Mouse (Mus musculus) kidney, embryonic 16.5 days (tissue): ENCODE measurements around the gene Coq8a. TPM values are rescaled to one million over a fixed set of nuclear protein-coding genes. Genes with fewer than 3 reads are reported as not detected.

ENCODE experiments used
- ATAC-seq: fragments of 200-750 bp; cut with Nextera tagmentation; 2 replicates; pipeline ENCODE4 v1.8.0; 2017; ENCODE audit warnings: moderate TSS enrichment; ENCODE audit not compliant: low FRiP score, low TSS enrichment
- H3K27ac ChIP-seq: fragments of 300-500 bp; sonication (generic); 2 replicates; pipeline ENCODE4 v1.5.1; 2014; ENCODE audit warnings: low read length
- H3K27me3 ChIP-seq: fragments of 300-500 bp; sonication (generic); 2 replicates; pipeline ENCODE4 v1.6.1; 2014; ENCODE audit warnings: low read length, control low read depth, mixed read lengths; ENCODE audit not compliant: insufficient read depth
- H3K36me3 ChIP-seq: fragments of 300-500 bp; sonication (generic); 2 replicates; pipeline ENCODE4 v1.6.1; 2014; ENCODE audit warnings: low read length, control low read depth, mixed read lengths; ENCODE audit not compliant: insufficient read depth
- H3K4me1 ChIP-seq: fragments of 300-500 bp; sonication (generic); 2 replicates; pipeline ENCODE4 v1.6.1; 2014; ENCODE audit warnings: low read length, control low read depth, mixed read lengths; ENCODE audit not compliant: insufficient read depth
- H3K4me2 ChIP-seq: fragments of 300-500 bp; sonication (generic); replicated peaks from 2 replicates; pipeline ENCODE4 v1.6.1; 2014; ENCODE audit warnings: low read depth, low read length
- H3K4me3 ChIP-seq: fragments of 300-500 bp; sonication (generic); 2 replicates; pipeline ENCODE4 v1.5.1; 2014; ENCODE audit warnings: mild to moderate bottlenecking, low read length
- H3K9ac ChIP-seq: fragments of 300-500 bp; sonication (generic); replicated peaks from 2 replicates; pipeline ENCODE4 v1.6.1; 2014; ENCODE audit warnings: low read length
- H3K9me3 ChIP-seq: fragments of 300-500 bp; sonication (generic); 2 replicates; pipeline ENCODE4 v1.6.1; 2016; ENCODE audit warnings: low read length, control low read depth
- WGBS: fragments of 180-500 bp; shearing (Covaris S2); extraction: QIAGEN DNeasy Blood & Tissue Kit; methylation state at CpG from one replicate; pipeline ENCODE4 v1.1.7; 2014; 5-methylcytosine and 5-hydroxymethylcytosine counted together
- polyA plus RNA-seq: library from polyadenylated mRNA; unstranded; fragments of >200 nt; fragmentation: Nextera tagmentation; extraction: Ambion mirVana; gene quantifications from 2 replicates; pipeline ENCODE4 v1.2.1, GENCODE M21; 2015

The Coq8a gene
- polyA plus RNA-seq, 1 experiment from 2014 or later, result 21.8 TPM

DNA sequence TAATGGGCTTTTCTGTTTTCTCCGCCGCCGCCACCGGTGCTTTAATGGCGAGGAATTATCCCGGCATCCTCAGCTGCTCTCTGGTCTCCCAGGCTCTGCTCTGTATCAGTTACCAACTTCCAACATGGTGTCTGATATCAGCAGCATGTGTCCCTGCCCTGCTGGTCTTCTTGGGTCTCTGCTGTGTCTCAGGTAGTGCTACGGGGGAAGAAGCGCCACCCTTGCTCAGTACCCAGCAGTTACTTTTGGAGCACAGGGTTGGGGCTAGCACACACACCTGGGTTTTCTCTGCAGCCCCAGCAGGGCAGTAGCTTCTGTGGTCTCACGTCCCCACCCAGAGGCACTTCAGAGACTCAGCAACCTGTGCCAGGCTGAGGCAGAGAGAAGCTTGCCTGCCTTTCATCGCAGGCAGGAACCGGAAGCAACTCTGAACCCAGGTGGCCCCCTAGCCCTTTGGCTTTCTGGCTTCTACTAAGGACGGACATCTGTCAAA is 26.9 kb upstream of the Coq8a start:
- Histone ChIP-seq H3K27me3 (no peaks in the 10 kb centered on the region), H3K36me3 (no peaks in the 10 kb centered on the region), H3K9ac (peak overlapping the region; percentile 62), H3K4me1 (peaks cover 12% of the 10 kb centered on the region; the same call in 1 of the 2 replicates), H3K4me2 (peak overlapping the region; percentile 67), H3K27ac (peak overlapping the region; percentile 66), H3K9me3 (no peaks in the 10 kb centered on the region; the same call in 1 of the 2 replicates), H3K4me3 (peak overlapping the region; percentile 48)
- ATAC-seq, result peak; percentile 68
- WGBS, result 8% methylated on average over 12 of the region's 12 CpGs

DNA sequence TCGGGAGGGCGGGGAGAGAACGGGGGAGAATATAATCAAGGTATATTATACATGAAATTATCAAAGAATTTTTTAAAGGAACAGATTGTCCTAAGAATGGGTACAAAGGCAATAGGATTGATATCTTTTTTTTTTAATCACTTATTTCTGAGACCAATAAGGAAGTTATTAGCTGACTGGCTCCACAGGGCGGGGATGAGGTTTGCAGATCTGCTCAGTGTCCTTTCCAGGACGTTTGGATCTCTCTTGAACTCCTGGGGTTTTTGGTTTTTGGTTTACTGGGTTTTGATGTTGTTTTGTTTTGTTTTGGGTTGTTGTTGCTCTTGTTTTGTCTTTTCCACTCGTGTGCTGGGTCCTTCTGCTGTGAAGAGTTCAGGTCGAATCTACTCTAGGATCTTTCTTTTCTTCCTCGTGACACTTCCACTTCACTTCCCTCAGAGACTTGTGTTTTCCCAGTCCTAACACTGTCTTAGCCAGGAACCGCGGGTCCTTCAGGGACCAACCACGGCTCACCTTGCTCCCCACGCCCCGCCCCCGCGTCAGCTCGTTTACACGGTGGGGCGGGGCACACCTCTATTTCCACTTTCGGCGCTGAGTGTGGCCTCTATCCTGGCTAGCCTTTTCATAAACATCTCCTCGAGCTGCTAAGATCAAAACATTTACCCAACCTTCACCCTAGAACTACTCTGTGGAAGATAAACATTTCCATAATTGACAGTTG is 26.3 kb upstream of the Coq8a start:
- peak overlapping the region; percentile 62 for H3K9ac ChIP-seq
- H3K27me3 ChIP-seq, result no peaks in the 10 kb centered on the region
- H3K4me3 ChIP-seq, result peak overlapping the region; percentile 48
- no peaks in the 10 kb centered on the region; the same call in 1 of the 2 replicates for H3K9me3 ChIP-seq
- H3K27ac ChIP-seq, result peak overlapping the region; percentile 66
- H3K36me3 ChIP-seq, result no peaks in the 10 kb centered on the region
- peak overlapping the region; percentile 67 for H3K4me2 ChIP-seq
- 15% methylated on average over 21 of the region's 21 CpGs for WGBS
- H3K4me1 ChIP-seq, result peaks cover 12% of the 10 kb centered on the region; the same call in 1 of the 2 replicates
- peak; percentile 89 for ATAC-seq

DNA sequence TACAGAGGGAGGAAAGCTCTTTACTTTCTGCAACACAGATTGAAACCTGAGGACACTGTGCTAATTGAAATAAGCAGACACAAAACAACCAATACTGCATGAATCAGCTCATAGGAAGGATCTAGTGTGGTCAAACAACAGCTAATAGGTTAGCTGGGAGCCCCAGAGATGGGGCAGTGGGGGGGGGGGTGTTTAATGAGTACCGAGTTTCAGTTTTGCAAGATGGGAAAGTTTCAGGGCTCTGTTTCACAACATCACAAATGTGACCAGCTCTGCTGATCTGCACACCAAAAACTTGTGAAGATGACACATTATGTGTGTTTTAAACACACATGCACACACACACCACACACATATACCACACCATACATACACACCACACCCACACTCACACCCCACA is 22.6 kb upstream of the Coq8a start:
- ATAC-seq, result no peak

DNA sequence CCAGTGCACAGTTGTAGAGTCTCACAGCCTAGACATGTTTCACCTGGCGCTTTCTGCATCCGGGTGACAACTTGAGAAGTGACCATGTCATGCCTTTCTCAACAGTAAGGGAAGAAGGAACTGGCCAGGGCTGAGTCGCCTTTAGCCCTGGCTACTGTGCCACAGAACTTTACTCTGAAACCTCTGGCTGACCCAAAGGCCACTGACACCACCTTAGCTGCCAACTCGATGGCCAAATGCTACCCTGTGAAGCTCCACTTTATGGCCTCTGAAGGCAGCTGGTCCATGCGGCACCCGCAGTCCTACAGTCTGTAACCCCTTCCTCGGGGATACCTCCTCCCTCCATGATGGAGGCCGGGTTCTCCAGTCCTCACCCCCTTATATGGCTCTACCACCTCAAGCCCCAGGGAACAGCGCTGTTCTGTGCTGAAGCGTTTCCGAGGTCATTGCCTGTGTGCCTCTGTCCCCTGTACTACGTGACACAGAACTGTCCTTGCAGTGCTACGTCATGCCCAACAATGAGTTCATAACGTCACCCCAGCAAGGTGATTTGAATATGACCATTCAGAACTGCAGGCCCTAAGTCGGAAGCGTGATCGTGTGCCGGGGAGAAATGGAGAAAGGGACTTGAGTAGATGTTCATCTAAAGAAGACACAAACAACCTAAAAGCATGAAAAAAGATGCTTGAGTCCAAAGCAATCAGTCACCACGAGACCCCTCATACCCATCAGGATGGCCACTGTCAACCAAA is 21.6 kb upstream of the Coq8a start:
- Histone ChIP-seq H3K27ac (no peak overlapping the region), H3K4me1 (0 out of 2 replicates have a peak, but pooled peaks cover 6% of the 10 kb centered on the region), H3K27me3 (no peaks in the 10 kb centered on the region), H3K9ac (no peak overlapping the region), H3K4me3 (no peak overlapping the region), H3K9me3 (no peaks in the 10 kb centered on the region), H3K36me3 (no peaks in the 10 kb centered on the region), H3K4me2 (no peak overlapping the region)
- 72% methylated on average over 19 of the region's 19 CpGs for WGBS
- no peak for ATAC-seq

More for the DNA sequence above, 22.6 kb upstream of the Coq8a start:
- Histone ChIP-seq H3K4me3 (no peak overlapping the region), H3K9ac (no peak overlapping the region), H3K4me2 (no peak overlapping the region), H3K27ac (no peak overlapping the region), H3K27me3 (no peaks in the 10 kb centered on the region), H3K4me1 (peaks cover 12% of the 10 kb centered on the region; the same call in 1 of the 2 replicates), H3K36me3 (no peaks in the 10 kb centered on the region), H3K9me3 (no peaks in the 10 kb centered on the region)
- 95% methylated on average over 1 of the region's 1 CpGs for WGBS

DNA sequence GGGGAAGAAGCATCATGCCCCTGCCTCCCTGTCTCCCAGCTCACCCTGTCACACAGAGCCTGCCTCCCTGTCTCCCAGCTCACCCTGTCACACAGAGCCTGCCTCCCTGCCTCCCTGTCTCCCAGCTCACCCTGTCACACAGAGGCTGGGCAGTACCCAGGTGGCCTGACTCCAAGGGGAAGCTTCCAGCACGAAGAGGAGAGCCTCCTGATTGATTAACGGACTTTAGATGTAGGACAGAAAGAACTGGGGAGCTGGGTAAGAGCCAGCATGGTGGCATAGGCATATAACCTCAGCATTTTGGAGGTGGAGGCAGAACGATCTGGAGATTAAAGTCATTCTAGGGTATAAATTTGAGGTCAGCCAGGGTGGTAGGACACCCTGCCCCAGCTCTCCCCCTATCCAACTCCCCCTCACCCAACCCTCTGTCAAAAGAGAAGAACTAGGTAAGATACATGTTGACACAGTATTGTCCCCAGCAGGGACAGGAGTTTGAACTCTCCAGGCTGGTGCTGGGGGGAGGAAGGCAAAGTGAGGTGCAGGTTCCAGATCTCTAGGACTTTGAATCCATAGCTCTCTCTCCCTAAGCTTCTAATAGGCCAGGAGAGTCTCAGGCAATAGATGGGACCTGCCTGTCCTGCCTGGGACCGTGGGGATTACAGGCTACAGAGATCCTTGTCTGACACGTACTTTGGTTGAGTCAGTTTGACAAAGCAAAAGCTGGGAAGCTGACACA is 17.3 kb upstream of the Coq8a start:
- Histone ChIP-seq H3K4me2 (no peak overlapping the region), H3K27ac (no peak overlapping the region), H3K4me1 (no peaks in the 10 kb centered on the region), H3K4me3 (no peak overlapping the region), H3K9me3 (no peaks in the 10 kb centered on the region), H3K36me3 (no peaks in the 10 kb centered on the region), H3K9ac (no peak overlapping the region), H3K27me3 (no peaks in the 10 kb centered on the region)
- WGBS, result 49% methylated on average over 5 of the region's 5 CpGs
- ATAC-seq, result no peak; the same call in 1 of the 2 replicates

DNA sequence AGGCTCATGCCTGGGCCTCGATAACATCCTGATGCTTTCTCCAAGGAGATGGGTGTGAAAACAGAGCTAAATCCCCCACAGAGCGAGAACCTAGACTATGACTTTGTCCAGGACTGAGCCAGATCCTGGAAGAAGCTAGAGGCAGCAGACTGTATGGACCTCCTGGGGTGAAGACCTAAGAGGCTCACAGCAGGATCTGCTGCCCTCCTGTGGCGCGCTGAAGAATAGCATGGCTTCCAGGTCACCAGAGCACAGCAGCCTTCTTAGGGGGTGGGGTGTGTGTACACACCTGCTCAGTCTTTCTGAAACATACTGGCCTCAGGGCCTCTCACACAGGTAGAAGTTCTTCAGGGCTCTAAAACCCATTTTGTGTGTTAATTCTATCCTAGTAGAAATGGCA is 15.6 kb upstream of the Coq8a start:
- H3K27me3 ChIP-seq, result no peaks in the 10 kb centered on the region
- H3K4me3 ChIP-seq, result no peak overlapping the region
- 17% methylated on average over 4 of the region's 4 CpGs for WGBS
- H3K36me3 ChIP-seq, result no peaks in the 10 kb centered on the region
- H3K4me2 ChIP-seq, result no peak overlapping the region
- no peaks in the 10 kb centered on the region for H3K4me1 ChIP-seq
- no peak overlapping the region for H3K27ac ChIP-seq
- no peak overlapping the region for H3K9ac ChIP-seq
- ATAC-seq, result peak; percentile 86
- H3K9me3 ChIP-seq, result no peaks in the 10 kb centered on the region

DNA sequence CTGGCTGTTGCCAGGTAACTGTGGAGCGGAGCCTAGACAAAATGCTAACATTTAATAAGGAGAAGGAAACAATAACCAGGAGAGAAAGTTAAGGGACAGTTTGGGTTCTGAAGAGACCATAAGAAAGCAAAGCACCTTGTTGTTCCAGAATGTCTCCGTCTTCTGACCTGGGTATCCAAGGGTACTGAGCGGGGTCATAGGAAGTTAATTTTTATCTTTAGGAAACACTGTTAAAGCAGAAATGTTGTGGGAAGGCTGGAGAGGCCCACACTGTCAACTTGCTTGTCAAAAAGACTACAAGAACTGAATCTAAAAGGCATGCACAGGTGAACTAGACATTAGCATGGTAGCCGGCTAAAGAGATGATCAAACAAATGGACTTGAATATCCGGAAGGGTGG is 13.5 kb upstream of the Coq8a start:
- Histone ChIP-seq H3K9me3 (no peaks in the 10 kb centered on the region), H3K4me3 (no peak overlapping the region), H3K27me3 (no peaks in the 10 kb centered on the region), H3K4me2 (no peak overlapping the region), H3K27ac (0 out of 2 replicates have a peak overlapping the region, but pooled peaks have one; percentile 29), H3K9ac (no peak overlapping the region), H3K4me1 (no peaks in the 10 kb centered on the region), H3K36me3 (no peaks in the 10 kb centered on the region)
- ATAC-seq, result no peak
- WGBS, result 81% methylated on average over 5 of the region's 5 CpGs

DNA sequence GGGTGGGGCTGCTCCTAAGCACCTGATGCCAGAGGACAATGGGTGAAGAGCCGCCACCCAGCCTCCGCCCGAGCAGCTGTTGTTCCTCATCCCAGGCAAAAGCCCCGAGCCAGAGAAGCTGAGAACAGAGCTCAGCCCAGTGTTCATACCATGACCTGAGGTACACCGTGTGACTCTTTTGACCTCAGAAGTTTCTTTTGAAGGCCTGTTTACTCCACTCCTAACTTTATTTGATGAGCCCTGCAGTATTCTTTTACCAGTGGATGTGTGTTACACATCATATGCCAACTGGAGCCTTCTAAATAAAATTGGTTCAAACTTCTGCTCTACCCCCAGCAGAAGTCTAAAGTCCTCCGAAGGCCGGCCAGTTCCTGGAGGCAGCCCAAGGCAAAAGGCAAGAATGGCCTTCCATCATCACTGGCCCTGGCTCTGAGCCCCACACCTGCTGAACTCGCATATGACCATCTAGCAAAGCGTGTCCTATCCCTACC is 11.4 kb upstream of the Coq8a start:
- ATAC-seq, result no peak
- H3K4me1 ChIP-seq, result no peaks in the 10 kb centered on the region
- H3K9ac ChIP-seq, result no peak overlapping the region
- no peak overlapping the region for H3K4me2 ChIP-seq
- H3K4me3 ChIP-seq, result no peak overlapping the region
- no peaks in the 10 kb centered on the region for H3K9me3 ChIP-seq
- H3K27ac ChIP-seq, result no peak overlapping the region
- 82% methylated on average over 9 of the region's 9 CpGs for WGBS
- H3K27me3 ChIP-seq, result no peaks in the 10 kb centered on the region
- H3K36me3 ChIP-seq, result no peaks in the 10 kb centered on the region

DNA sequence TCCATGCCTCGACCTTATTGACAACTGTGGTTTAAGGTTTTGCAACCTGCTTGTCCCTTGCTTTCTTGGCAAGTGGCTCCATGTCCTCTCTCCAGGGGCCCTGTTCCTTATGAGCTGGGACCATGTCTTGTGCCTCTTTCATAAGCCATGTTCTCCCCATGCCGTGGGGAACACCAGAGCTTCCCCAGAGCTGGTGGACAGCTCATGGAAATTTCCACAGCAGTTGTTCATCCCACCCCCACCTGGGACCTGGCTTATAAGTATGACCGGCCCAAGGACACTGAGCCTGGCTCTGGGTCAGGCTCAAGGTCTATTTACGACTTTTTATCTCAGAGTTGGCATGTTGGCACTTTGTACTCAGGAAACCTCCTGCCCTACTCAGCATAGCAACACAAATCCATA is 10.6 kb upstream of the Coq8a start:
- H3K9me3 ChIP-seq, result 0 out of 2 replicates have a peak, but pooled peaks cover 3% of the 10 kb centered on the region
- H3K27me3 ChIP-seq, result no peaks in the 10 kb centered on the region
- ATAC-seq, result no peak
- WGBS, result 78% methylated on average over 4 of the region's 4 CpGs
- no peak overlapping the region for H3K27ac ChIP-seq
- H3K4me2 ChIP-seq, result no peak overlapping the region
- no peak overlapping the region for H3K4me3 ChIP-seq
- H3K4me1 ChIP-seq, result no peaks in the 10 kb centered on the region
- no peak overlapping the region for H3K9ac ChIP-seq
- H3K36me3 ChIP-seq, result no peaks in the 10 kb centered on the region
